Mouse (Mus musculus) stomach, embryonic 16.5 days (tissue): Measurements from ENCODE around the gene Tekt3. TPM values are rescaled to one million over a fixed set of nuclear protein-coding genes. Genes with fewer than 3 reads are reported as not detected.

Experiments
- ATAC-seq: fragments of 200-750 bp; cut with Nextera tagmentation; 2 replicates; pipeline ENCODE4 v1.8.0; 2017; ENCODE audit warnings: moderate number of reproducible peaks, moderate TSS enrichment; ENCODE audit not compliant: insufficient read depth, low FRiP score
- H3K27ac ChIP-seq: fragments of 300-500 bp; sonication (generic); 2 replicates; pipeline ENCODE4 v1.5.1; 2014; ENCODE audit warnings: low read length
- H3K27me3 ChIP-seq: fragments of 300-500 bp; sonication (generic); 2 replicates; pipeline ENCODE4 v1.6.1; 2014; ENCODE audit warnings: low read length, control low read depth, mixed read lengths; ENCODE audit not compliant: control insufficient read depth, insufficient read depth
- H3K36me3 ChIP-seq: fragments of 300-500 bp; sonication (generic); 2 replicates; pipeline ENCODE4 v1.6.1; 2014; ENCODE audit warnings: low read length; ENCODE audit not compliant: control insufficient read depth, insufficient read depth
- H3K4me1 ChIP-seq: fragments of 300-500 bp; sonication (generic); 2 replicates; pipeline ENCODE4 v1.6.1; 2014; ENCODE audit warnings: low read length, control low read depth, mixed read lengths; ENCODE audit not compliant: control insufficient read depth, insufficient read depth
- H3K4me2 ChIP-seq: fragments of 300-500 bp; sonication (generic); 2 replicates; pipeline ENCODE4 v1.6.1; 2014; ENCODE audit warnings: low read depth, low read length, mixed read lengths
- H3K4me3 ChIP-seq: fragments of 300-500 bp; sonication (generic); replicated peaks from 2 replicates; pipeline ENCODE4 v1.5.1; 2014; ENCODE audit warnings: mild to moderate bottlenecking, low read length
- H3K9ac ChIP-seq: fragments of 300-500 bp; sonication (generic); 2 replicates; pipeline ENCODE4 v1.6.1; 2014; ENCODE audit warnings: low read length
- H3K9me3 ChIP-seq: fragments of 300-500 bp; sonication (generic); replicated peaks from 2 replicates; pipeline ENCODE4 v1.6.1; 2016; ENCODE audit warnings: low read length, control low read depth; ENCODE audit not compliant: control insufficient read depth
- WGBS: fragments of 180-500 bp; shearing (Covaris S2); extraction: QIAGEN DNeasy Blood & Tissue Kit; methylation state at CpG from one replicate; pipeline ENCODE4 v1.1.7; 2014; 5-methylcytosine and 5-hydroxymethylcytosine counted together
- polyA plus RNA-seq: library from polyadenylated mRNA; unstranded; fragments of >200 nt; fragmentation: Nextera tagmentation; extraction: Ambion mirVana; gene quantifications from 2 replicates; pipeline ENCODE4 v1.2.1, GENCODE M21; 2015

Gene Tekt3
- polyA plus RNA-seq, 1 experiment from 2014 or later = not detected

GRCm38 (mm10) chr11:63142816-63143215, 81.4 kb downstream of the Tekt3 start:
- no peak overlapping the region for H3K4me2 ChIP-seq
- 78% methylated on average over 4 of the region's 4 CpGs for WGBS

GRCm38 (mm10) chr11:63143486-63143885, 82.0 kb downstream of the Tekt3 start:
- Histone ChIP-seq H3K36me3 (peaks cover 2% of the 10 kb centered on the region; the same call in 1 of the 2 replicates), H3K4me3 (no peak overlapping the region), H3K27ac (no peak overlapping the region), H3K4me2 (no peak overlapping the region), H3K27me3 (no peaks in the 10 kb centered on the region), H3K9ac (no peak overlapping the region), H3K9me3 (no peaks in the 10 kb centered on the region), H3K4me1 (no peaks in the 10 kb centered on the region)
- ATAC-seq = no peak
- 75% methylated on average over 8 of the region's 8 CpGs for whole genome bisulfite sequencing

More at GRCm38 (mm10) chr11:63142816-63143215, 81.4 kb downstream of the Tekt3 start:
- Histone ChIP-seq H3K9me3 (no peaks in the 10 kb centered on the region), H3K36me3 (peaks cover 2% of the 10 kb centered on the region; the same call in 1 of the 2 replicates), H3K27ac (no peak overlapping the region), H3K27me3 (no peaks in the 10 kb centered on the region), H3K9ac (no peak overlapping the region), H3K4me3 (no peak overlapping the region), H3K4me1 (no peaks in the 10 kb centered on the region)
- ATAC-seq = no peak

Other genes starting within 250 kb of the Tekt3 start
- 21.7 and 24.2 TPM in 2 replicates for gene Trim16, start 241.4 kb upstream of the Tekt3 start, polyA plus RNA-seq
- 0.30 and 0.50 TPM in 2 replicates for gene Fbxw10, start 214.6 kb upstream of the Tekt3 start, polyA plus RNA-seq
- 85.4 and 93.8 TPM in 2 replicates for gene Tvp23b, start 182.2 kb upstream of the Tekt3 start, polyA plus RNA-seq
- gene Cdrt4, start 110.5 kb upstream of the Tekt3 start, polyA plus RNA-seq = 0.32 TPM in 1 of 2 replicates, not detected in the other
- gene Pmp22, start 67.3 kb downstream of the Tekt3 start, polyA plus RNA-seq = 200 and 221 TPM in 2 replicates